Mouse (Mus musculus): Measurements from ENCODE around the gene Naaladl2. TPM values are rescaled to one million over a fixed set of nuclear protein-coding genes. Genes with fewer than 3 reads are reported as not detected.
"Not testable (repeated sequence)": the region's sequence is repeated elsewhere in the genome, so short reads cannot be mapped to it uniquely, and the experiment has no call there.

Gene Naaladl2
- polyA plus RNA-seq, 1 experiment from 2014 or later, result 6.4 TPM

DNA sequence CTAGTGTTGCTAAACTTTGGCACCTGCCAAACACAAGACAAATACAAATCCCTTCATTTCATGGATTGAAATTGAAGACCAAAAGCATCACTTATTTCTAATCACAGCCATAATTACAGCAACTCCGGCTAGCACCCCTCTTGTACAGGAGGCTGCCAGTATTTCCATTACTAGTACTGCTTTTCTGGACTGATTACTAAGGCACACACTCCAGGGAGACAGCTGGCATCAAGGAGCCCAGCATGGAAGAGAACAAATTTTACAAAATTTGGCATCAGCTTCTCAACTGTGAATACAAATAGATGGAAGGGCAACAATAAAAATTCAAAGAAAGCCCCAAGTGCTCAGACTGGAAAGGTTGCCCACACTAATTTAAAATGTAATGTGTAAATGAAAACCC is 133.3 kb downstream of the Naaladl2 start:
- Histone ChIP-seq H3K27ac (ENCODE audit: low read length) (no peak overlapping the region), H3K9me3 (ENCODE audit: control insufficient read depth, low read depth, low read length) (no peaks in the 10 kb centered on the region), H3K9ac (replicated peaks; ENCODE audit: low read depth, low read length) (no peak overlapping the region), H3K4me3 (ENCODE audit: low read depth, low read length) (no peak overlapping the region), H3K4me1 (ENCODE audit: control insufficient read depth, insufficient read depth, low read length) (no peaks in the 10 kb centered on the region), H3K36me3 (ENCODE audit: control insufficient read depth, insufficient read depth, low read length) (no peaks in the 10 kb centered on the region), H3K27me3 (ENCODE audit: control insufficient read depth, insufficient read depth, low read length) (no peaks in the 10 kb centered on the region), H3K4me2 (replicated peaks; ENCODE audit: low read depth, low read length) (no peak overlapping the region)
- 90% methylated on average over 1 of the region's 1 CpGs for WGBS
- no peak for ATAC-seq (ENCODE audit: insufficient number of reproducible peaks, insufficient read depth, low FRiP score, low read depth)

DNA sequence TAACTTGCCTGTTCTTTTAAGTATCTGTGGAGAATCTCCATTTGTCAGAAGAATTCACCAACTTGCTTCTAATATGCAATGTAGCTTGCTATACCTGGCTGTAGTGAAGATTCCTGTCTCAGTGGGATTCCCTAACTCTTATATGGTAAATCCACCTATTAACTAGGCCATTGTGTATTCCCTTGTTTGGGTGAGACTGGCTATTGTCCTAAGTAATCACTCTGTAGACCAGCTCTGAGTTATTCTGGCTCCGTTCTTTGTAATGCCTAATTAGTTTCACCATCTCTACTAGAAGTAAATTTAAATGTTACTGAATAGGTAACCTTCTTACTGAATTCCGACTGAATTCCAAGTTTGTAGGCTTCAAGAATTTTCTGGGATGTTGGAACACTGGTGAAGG is 137.3 kb downstream of the Naaladl2 start:
- not testable (repeated sequence) for H3K4me2 ChIP-seq (replicated peaks; ENCODE audit: low read depth, low read length); H3K36me3 ChIP-seq (ENCODE audit: control insufficient read depth, insufficient read depth, low read length); H3K27ac ChIP-seq (ENCODE audit: low read length); H3K9ac ChIP-seq (replicated peaks; ENCODE audit: low read depth, low read length); H3K27me3 ChIP-seq (ENCODE audit: control insufficient read depth, insufficient read depth, low read length); ATAC-seq (ENCODE audit: insufficient number of reproducible peaks, insufficient read depth, low FRiP score, low read depth); H3K4me3 ChIP-seq (ENCODE audit: low read depth, low read length); H3K4me1 ChIP-seq (ENCODE audit: control insufficient read depth, insufficient read depth, low read length); H3K9me3 ChIP-seq (ENCODE audit: control insufficient read depth, low read depth, low read length)
- 66% methylated on average over 2 of the region's 2 CpGs for WGBS

DNA sequence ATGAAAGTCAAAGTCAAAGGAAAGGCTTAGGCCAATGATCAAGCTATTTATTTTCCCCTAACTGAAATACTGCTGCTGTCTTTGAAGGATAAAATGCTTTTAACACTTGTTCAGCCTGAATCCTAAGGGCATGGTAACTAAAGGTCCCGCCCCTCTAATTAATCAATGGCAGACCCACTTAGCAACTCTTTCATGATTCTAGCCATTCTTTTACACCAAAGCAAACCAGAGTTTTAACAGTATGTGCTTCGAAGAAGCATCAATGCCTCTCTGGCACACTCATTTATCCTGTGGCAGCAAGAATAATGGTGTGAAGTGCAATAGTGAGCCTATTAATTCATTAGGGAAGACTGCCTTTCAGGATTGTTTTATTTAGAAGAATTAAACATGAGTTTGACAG is 151.5 kb downstream of the Naaladl2 start:
- Histone ChIP-seq H3K27ac (ENCODE audit: low read length) (no peak overlapping the region), H3K9me3 (ENCODE audit: control insufficient read depth, low read depth, low read length) (no peaks in the 10 kb centered on the region), H3K36me3 (ENCODE audit: control insufficient read depth, insufficient read depth, low read length) (no peaks in the 10 kb centered on the region), H3K4me1 (ENCODE audit: control insufficient read depth, insufficient read depth, low read length) (no peaks in the 10 kb centered on the region), H3K4me2 (replicated peaks; ENCODE audit: low read depth, low read length) (no peak overlapping the region), H3K27me3 (ENCODE audit: control insufficient read depth, insufficient read depth, low read length) (no peaks in the 10 kb centered on the region), H3K9ac (replicated peaks; ENCODE audit: low read depth, low read length) (no peak overlapping the region), H3K4me3 (ENCODE audit: low read depth, low read length) (no peak overlapping the region)
- 31% methylated on average over 2 of the region's 2 CpGs for WGBS
- ATAC-seq (ENCODE audit: insufficient number of reproducible peaks, insufficient read depth, low FRiP score, low read depth), result no peak

DNA sequence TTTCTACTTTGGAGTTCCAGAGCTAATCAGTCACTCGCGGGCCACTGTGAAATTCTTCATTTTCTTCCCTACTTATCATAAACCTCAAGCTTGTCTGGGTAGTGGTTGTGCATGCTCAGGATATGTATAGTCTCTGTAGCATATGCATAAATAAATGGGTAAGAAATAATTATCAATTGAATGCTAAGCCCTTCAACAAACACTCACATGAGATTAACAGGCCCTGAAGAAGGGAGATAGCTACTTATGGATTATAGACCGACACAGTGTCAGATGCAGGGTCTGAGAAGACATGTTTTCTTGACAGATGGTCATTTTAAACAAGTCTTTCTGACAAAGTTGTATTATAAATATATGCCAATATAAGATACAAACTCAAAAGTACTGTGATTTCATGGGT is 152.0 kb downstream of the Naaladl2 start:
- Histone ChIP-seq H3K9ac (replicated peaks; ENCODE audit: low read depth, low read length) (no peak overlapping the region), H3K27me3 (ENCODE audit: control insufficient read depth, insufficient read depth, low read length) (no peaks in the 10 kb centered on the region), H3K36me3 (ENCODE audit: control insufficient read depth, insufficient read depth, low read length) (no peaks in the 10 kb centered on the region), H3K4me2 (replicated peaks; ENCODE audit: low read depth, low read length) (no peak overlapping the region), H3K27ac (ENCODE audit: low read length) (no peak overlapping the region), H3K9me3 (ENCODE audit: control insufficient read depth, low read depth, low read length) (no peaks in the 10 kb centered on the region), H3K4me1 (ENCODE audit: control insufficient read depth, insufficient read depth, low read length) (no peaks in the 10 kb centered on the region), H3K4me3 (ENCODE audit: low read depth, low read length) (no peak overlapping the region)
- WGBS, result 73% methylated on average over 3 of the region's 3 CpGs
- no peak for ATAC-seq (ENCODE audit: insufficient number of reproducible peaks, insufficient read depth, low FRiP score, low read depth)

DNA sequence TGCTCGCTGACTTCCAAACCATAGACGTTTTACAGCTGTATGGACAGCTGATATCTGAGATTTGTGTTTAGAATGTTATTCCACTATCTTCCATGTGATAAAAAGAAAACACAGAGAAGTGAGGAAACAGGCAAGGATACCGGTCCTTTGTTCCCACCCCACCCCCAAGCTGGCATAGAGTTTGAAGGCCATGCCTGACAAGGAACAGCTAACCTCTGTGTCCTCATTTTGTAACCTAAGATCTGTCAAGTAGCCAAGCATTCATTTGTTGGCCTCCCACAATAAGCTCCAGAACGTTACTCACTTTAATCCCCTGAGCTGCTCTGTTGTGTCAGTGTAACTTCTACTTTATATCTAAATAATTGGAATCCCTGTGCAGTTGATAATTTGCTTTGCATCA is 161.9 kb downstream of the Naaladl2 start:
- Histone ChIP-seq H3K4me2 (replicated peaks; ENCODE audit: low read depth, low read length) (no peak overlapping the region), H3K4me1 (ENCODE audit: control insufficient read depth, insufficient read depth, low read length) (no peaks in the 10 kb centered on the region), H3K36me3 (ENCODE audit: control insufficient read depth, insufficient read depth, low read length) (no peaks in the 10 kb centered on the region), H3K27ac (ENCODE audit: low read length) (no peak overlapping the region), H3K9me3 (ENCODE audit: control insufficient read depth, low read depth, low read length) (no peaks in the 10 kb centered on the region), H3K4me3 (ENCODE audit: low read depth, low read length) (no peak overlapping the region), H3K27me3 (ENCODE audit: control insufficient read depth, insufficient read depth, low read length) (no peaks in the 10 kb centered on the region), H3K9ac (replicated peaks; ENCODE audit: low read depth, low read length) (no peak overlapping the region)
- no peak for ATAC-seq (ENCODE audit: insufficient number of reproducible peaks, insufficient read depth, low FRiP score, low read depth)
- WGBS, result 64% methylated on average over 4 of the region's 4 CpGs

DNA sequence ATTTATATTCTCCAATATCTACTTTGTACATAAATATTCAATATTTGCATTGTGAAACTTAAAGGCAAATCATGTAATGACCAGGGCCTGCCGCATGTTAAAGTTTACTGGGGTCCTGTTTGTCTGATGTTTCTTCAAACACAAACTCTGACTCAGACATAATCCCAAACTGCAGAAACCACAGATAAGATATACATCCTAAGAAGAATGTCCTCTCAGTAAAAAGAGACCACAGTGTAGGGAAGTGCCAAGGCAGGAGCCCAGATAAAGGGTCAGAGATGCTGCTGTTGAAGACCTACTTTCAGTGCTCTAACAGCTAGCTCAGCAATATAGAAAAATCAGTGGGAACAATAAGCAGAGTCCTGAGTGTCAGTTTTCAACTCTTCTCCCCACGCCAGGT is 201.9 kb downstream of the Naaladl2 start:
- Histone ChIP-seq H3K27ac (ENCODE audit: low read length) (no peak overlapping the region), H3K4me2 (replicated peaks; ENCODE audit: low read depth, low read length) (no peak overlapping the region), H3K9ac (replicated peaks; ENCODE audit: low read depth, low read length) (no peak overlapping the region), H3K4me3 (ENCODE audit: low read depth, low read length) (no peak overlapping the region), H3K9me3 (ENCODE audit: control insufficient read depth, low read depth, low read length) (no peaks in the 10 kb centered on the region), H3K36me3 (ENCODE audit: control insufficient read depth, insufficient read depth, low read length) (no peaks in the 10 kb centered on the region), H3K27me3 (ENCODE audit: control insufficient read depth, insufficient read depth, low read length) (no peaks in the 10 kb centered on the region), H3K4me1 (ENCODE audit: control insufficient read depth, insufficient read depth, low read length) (no peaks in the 10 kb centered on the region)
- ATAC-seq (ENCODE audit: insufficient number of reproducible peaks, insufficient read depth, low FRiP score, low read depth), result no peak
- 84% methylated on average over 2 of the region's 2 CpGs for WGBS

DNA sequence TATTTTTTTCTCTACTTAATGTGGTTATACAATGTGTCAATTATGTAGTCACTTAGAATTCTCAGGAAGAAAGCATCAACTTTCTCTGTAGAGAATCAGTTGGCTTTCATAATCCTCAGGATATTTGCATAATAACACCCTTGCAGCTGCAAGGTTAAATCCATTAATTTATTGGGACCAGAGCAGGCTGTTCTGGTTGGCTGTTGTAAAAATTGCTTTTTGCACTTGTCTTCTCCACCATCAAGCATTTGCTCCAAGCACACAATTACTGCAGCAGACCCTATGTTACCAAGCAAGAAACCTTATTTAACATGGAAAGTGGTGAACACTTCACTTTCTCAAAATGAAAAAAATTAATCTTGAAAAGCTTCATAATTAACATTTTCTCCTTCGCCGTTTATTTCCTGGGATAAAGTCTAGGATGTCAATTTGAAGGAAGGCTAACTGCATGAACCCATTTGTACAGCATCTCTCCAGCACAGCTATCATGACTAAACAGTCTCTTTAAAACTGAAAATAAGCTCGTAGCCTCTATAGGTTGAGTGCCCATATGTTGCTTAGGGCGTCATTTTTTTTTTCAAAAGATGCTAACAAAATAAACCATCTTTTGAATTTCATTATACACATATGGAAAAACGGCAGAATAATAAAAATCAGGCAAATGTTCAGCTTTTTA is 205.4 kb downstream of the Naaladl2 start:
- Histone ChIP-seq H3K27ac (ENCODE audit: low read length) (no peak overlapping the region), H3K4me2 (replicated peaks; ENCODE audit: low read depth, low read length) (no peak overlapping the region), H3K9me3 (ENCODE audit: control insufficient read depth, low read depth, low read length) (no peaks in the 10 kb centered on the region), H3K9ac (replicated peaks; ENCODE audit: low read depth, low read length) (no peak overlapping the region), H3K4me3 (ENCODE audit: low read depth, low read length) (no peak overlapping the region), H3K4me1 (ENCODE audit: control insufficient read depth, insufficient read depth, low read length) (no peaks in the 10 kb centered on the region), H3K27me3 (ENCODE audit: control insufficient read depth, insufficient read depth, low read length) (no peaks in the 10 kb centered on the region), H3K36me3 (ENCODE audit: control insufficient read depth, insufficient read depth, low read length) (no peaks in the 10 kb centered on the region)
- 84% methylated on average over 5 of the region's 5 CpGs for WGBS
- ATAC-seq (ENCODE audit: insufficient number of reproducible peaks, insufficient read depth, low FRiP score, low read depth), result no peak

DNA sequence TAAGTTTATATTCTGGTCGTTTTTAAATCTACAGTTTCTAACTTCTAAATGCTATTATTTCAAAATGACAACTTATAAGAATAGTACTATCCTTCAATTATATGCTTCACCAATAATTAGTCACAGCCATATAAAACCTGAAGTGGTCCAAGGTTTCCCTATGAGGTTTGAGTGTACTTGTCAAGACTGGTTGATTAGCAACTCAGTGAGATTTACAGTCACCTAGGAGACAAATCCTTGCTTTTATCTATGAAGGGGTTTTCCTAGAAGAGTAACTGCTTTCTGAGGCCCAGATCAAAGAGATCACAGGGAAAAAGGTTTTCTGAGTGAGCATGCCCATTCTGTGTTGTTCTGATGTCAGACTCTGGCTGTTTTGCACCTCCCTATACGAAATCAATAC is 222.2 kb downstream of the Naaladl2 start:
- ATAC-seq (ENCODE audit: insufficient number of reproducible peaks, insufficient read depth, low FRiP score, low read depth), result no peak

DNA sequence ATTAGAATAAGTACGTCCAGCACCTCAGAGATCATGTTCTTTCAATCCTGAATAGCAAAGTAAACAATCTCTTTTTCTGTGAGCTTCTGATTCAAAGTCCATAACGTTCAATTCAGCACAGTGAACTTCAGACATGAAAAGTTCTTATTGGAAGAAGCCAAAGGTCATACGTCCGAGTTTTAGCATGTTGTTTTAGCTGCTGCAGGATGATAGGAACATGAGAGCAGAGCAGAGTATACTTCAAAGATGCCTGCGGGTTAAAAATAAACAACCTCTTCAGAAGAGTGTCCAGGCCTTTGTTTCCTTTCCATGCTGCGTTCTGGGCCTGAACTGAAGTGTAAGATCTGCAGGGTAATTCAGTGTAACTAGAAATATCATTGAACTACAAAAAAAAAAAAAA is 222.7 kb downstream of the Naaladl2 start:
- Histone ChIP-seq H3K27ac (ENCODE audit: low read length) (no peak overlapping the region), H3K27me3 (ENCODE audit: control insufficient read depth, insufficient read depth, low read length) (no peaks in the 10 kb centered on the region), H3K36me3 (ENCODE audit: control insufficient read depth, insufficient read depth, low read length) (no peaks in the 10 kb centered on the region), H3K9me3 (ENCODE audit: control insufficient read depth, low read depth, low read length) (no peaks in the 10 kb centered on the region), H3K4me2 (replicated peaks; ENCODE audit: low read depth, low read length) (no peak overlapping the region), H3K4me1 (ENCODE audit: control insufficient read depth, insufficient read depth, low read length) (no peaks in the 10 kb centered on the region), H3K9ac (replicated peaks; ENCODE audit: low read depth, low read length) (no peak overlapping the region), H3K4me3 (ENCODE audit: low read depth, low read length) (no peak overlapping the region)
- 29% methylated on average over 6 of the region's 6 CpGs for WGBS
- ATAC-seq (ENCODE audit: insufficient number of reproducible peaks, insufficient read depth, low FRiP score, low read depth), result no peak

More for the DNA sequence above, 222.2 kb downstream of the Naaladl2 start:
- 44% methylated on average over 2 of the region's 2 CpGs for WGBS
- H3K9ac ChIP-seq (replicated peaks; ENCODE audit: low read depth, low read length), result no peak overlapping the region
- no peaks in the 10 kb centered on the region for H3K9me3 ChIP-seq (ENCODE audit: control insufficient read depth, low read depth, low read length)
- no peak overlapping the region for H3K4me2 ChIP-seq (replicated peaks; ENCODE audit: low read depth, low read length)
- H3K27ac ChIP-seq (ENCODE audit: low read length), result no peak overlapping the region
- no peaks in the 10 kb centered on the region for H3K27me3 ChIP-seq (ENCODE audit: control insufficient read depth, insufficient read depth, low read length)
- H3K4me1 ChIP-seq (ENCODE audit: control insufficient read depth, insufficient read depth, low read length), result no peaks in the 10 kb centered on the region
- no peak overlapping the region for H3K4me3 ChIP-seq (ENCODE audit: low read depth, low read length)
- H3K36me3 ChIP-seq (ENCODE audit: control insufficient read depth, insufficient read depth, low read length), result no peaks in the 10 kb centered on the region
